Mouse (Mus musculus): Measurements from ENCODE around the gene Gmnn. TPM values are rescaled to one million over a fixed set of nuclear protein-coding genes. Genes with fewer than 3 reads are reported as not detected.
A peak's percentile ranks its signal among the peaks of the same experiment; 100 is the strongest.
"Not testable (repeated sequence)": the region's sequence is repeated elsewhere in the genome, so short reads cannot be mapped to it uniquely, and the experiment has no call there.

The Gmnn gene
- polyA plus RNA-seq, 1 experiment from 2014 or later = 23.2 TPM

GRCm38 (mm10) chr13:24787477-24787876 lies 25.8 kb upstream of the Gmnn start:
- Histone ChIP-seq H3K9ac (no peak overlapping the region), H3K4me3 (no peak overlapping the region), H3K4me2 (no peak overlapping the region), H3K9me3 (no peaks in the 10 kb centered on the region), H3K27me3 (no peaks in the 10 kb centered on the region), H3K36me3 (no peaks in the 10 kb centered on the region), H3K27ac (replicated peaks) (no peak overlapping the region), H3K4me1 (replicated peaks) (no peaks in the 10 kb centered on the region)
- 94% methylated on average over 5 of the region's 5 CpGs for WGBS
- ATAC-seq (ENCODE audit: low FRiP score, low read depth) = no peak

DNA sequence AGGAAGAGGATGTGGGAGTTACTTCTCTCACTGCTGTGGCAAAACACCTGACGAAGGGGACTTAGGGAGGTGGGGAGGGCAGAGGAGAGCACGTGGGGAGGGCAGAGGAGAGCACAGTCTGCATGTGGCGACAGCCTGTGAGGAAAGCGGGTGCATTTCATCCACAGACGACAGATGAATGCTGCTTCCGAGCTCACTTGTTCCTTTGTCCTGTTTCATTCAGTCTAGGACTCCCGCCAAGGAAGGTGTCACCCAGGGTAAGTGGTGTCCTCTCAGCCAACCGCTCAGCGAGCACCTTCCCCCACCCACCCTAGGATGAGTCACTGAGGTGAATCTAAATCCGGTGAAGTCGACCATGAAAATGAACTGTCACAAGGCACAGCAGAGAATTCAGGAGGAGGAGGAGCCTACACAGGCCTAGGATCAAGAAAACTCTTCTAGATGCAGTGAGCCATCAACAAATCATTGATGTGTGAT lies 24.3 kb upstream of the Gmnn start:
- no peaks in the 10 kb centered on the region for H3K9me3 ChIP-seq
- H3K27ac ChIP-seq (replicated peaks) = no peak overlapping the region
- no peak overlapping the region for H3K4me3 ChIP-seq
- H3K27me3 ChIP-seq = no peaks in the 10 kb centered on the region
- 43% methylated on average over 11 of the region's 11 CpGs for WGBS
- peak; percentile 23; the same call in 1 of the 2 replicates for ATAC-seq (ENCODE audit: low FRiP score, low read depth)
- H3K4me2 ChIP-seq = no peak overlapping the region
- H3K9ac ChIP-seq = no peak overlapping the region
- H3K36me3 ChIP-seq = no peaks in the 10 kb centered on the region
- no peaks in the 10 kb centered on the region for H3K4me1 ChIP-seq (replicated peaks)

- Histone ChIP-seq H3K36me3 (no peaks in the 10 kb centered on the region), H3K4me2 (no peak overlapping the region), H3K4me1 (replicated peaks) (no peaks in the 10 kb centered on the region), H3K9me3 (no peaks in the 10 kb centered on the region), H3K9ac (no peak overlapping the region), H3K27ac (replicated peaks) (no peak overlapping the region), H3K4me3 (no peak overlapping the region), H3K27me3 (no peaks in the 10 kb centered on the region)
- WGBS = 56% methylated on average over 5 of the region's 5 CpGs
- ATAC-seq (ENCODE audit: low FRiP score, low read depth) = no peak
Observed at GRCm38 (mm10) chr13:24781916-24782315, 20.2 kb upstream of the Gmnn start.

- Histone ChIP-seq H3K9ac (no peak overlapping the region), H3K4me2 (no peak overlapping the region), H3K4me1 (replicated peaks) (no peaks in the 10 kb centered on the region), H3K9me3 (no peaks in the 10 kb centered on the region), H3K27me3 (no peaks in the 10 kb centered on the region), H3K36me3 (no peaks in the 10 kb centered on the region), H3K4me3 (no peak overlapping the region), H3K27ac (replicated peaks) (no peak overlapping the region)
- WGBS = 92% methylated on average over 8 of the region's 8 CpGs
- no peak for ATAC-seq (ENCODE audit: low FRiP score, low read depth)
Observed at GRCm38 (mm10) chr13:24778706-24779380, 17.1 kb upstream of the Gmnn start.

DNA sequence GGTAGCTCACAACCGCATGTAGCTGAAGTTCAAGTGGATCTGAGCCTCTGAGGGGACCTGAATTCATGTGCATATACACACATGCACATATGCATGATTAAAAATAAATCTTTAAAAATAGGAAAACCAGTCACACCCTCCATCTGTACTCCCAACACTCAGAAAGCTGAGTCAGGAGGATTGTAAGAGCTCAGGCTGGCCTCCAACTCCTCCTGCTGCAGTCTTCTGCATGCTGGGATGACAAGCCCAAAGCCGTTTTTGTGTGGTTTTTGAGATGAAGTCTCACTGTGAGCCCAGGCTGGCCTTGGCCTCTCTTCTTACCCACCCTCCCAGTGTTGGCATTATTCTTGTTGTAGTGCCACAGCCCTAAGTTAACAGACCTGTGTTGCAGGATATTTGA lies 16.3 kb upstream of the Gmnn start:
- 82% methylated on average over 2 of the region's 2 CpGs for WGBS
- H3K4me3 ChIP-seq = no peak overlapping the region
- H3K4me1 ChIP-seq (replicated peaks) = no peaks in the 10 kb centered on the region
- H3K9ac ChIP-seq = no peak overlapping the region
- H3K4me2 ChIP-seq = no peak overlapping the region
- H3K27me3 ChIP-seq = no peaks in the 10 kb centered on the region
- no peak for ATAC-seq (ENCODE audit: low FRiP score, low read depth)
- no peaks in the 10 kb centered on the region for H3K9me3 ChIP-seq
- H3K27ac ChIP-seq (replicated peaks) = no peak overlapping the region
- no peaks in the 10 kb centered on the region for H3K36me3 ChIP-seq

DNA sequence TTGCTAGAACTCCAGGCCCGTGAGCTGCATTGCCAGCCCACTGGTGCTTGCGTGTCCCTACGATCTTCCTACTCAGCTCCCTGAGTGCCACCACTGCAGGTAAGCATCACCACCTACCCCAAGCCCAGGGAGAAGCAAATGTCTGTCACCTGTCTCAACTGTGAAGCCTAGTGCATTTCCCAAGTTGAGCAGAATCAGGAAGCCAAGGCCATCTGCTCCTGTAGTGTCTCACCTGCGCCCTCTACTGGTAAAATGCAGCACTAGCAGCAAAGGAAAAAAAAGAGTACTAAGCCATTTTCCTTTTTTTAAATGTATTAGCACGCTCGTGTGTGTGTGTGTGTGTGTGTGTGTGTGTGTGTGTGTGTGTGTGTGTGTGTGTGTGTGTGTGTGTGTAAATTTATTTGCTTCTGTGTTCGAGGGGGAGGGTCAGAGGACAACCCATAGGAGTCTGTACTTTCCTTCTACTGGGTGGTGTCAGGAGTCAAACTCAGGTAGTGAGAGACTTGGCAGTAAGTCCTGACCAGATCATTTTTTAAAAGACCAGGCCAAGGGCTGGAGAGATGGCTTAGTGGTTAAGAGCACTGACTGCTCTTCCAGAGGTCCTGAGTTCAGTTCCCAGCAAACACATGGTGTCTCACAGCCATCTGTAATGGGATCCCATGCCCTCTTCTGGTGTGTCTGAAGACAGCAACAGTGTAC lies 14.6 kb upstream of the Gmnn start:
- no peaks in the 10 kb centered on the region for H3K36me3 ChIP-seq
- no peaks in the 10 kb centered on the region for H3K4me1 ChIP-seq (replicated peaks)
- H3K9ac ChIP-seq = no peak overlapping the region
- 55% methylated on average over 6 of the region's 7 CpGs for WGBS
- H3K4me2 ChIP-seq = no peak overlapping the region
- no peak overlapping the region for H3K27ac ChIP-seq (replicated peaks)
- no peaks in the 10 kb centered on the region for H3K9me3 ChIP-seq
- H3K4me3 ChIP-seq = no peak overlapping the region
- H3K27me3 ChIP-seq = no peaks in the 10 kb centered on the region
- ATAC-seq (ENCODE audit: low FRiP score, low read depth) = no peak

DNA sequence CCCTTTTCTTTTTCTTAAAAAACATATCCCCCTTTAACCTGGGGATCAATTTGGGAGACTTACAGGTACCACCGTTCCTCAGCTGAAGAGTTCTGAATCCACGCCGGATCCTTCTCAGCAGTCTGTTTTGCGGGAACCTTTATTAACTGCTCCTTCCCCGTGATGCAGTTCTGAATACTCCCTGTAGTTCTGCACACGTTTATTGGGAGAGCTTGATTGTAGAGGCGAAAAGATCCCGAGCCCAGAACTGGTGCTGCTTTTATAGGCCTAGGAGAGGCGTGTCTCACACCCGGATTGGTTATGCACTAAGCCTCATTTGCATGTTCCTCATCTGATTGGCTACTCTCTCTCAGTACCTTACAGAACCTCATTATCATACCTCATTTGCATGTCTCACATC lies 9.8 kb upstream of the Gmnn start:
- WGBS = 93% methylated on average over 10 of the region's 10 CpGs
- not testable (repeated sequence) for H3K9me3 ChIP-seq; ATAC-seq (ENCODE audit: low FRiP score, low read depth); H3K9ac ChIP-seq; H3K4me3 ChIP-seq; H3K36me3 ChIP-seq; H3K4me1 ChIP-seq (replicated peaks); H3K27ac ChIP-seq (replicated peaks); H3K27me3 ChIP-seq; H3K4me2 ChIP-seq

GRCm38 (mm10) chr13:24767809-24768208 lies 6.1 kb upstream of the Gmnn start:
- not testable (repeated sequence) for H3K9me3 ChIP-seq

DNA sequence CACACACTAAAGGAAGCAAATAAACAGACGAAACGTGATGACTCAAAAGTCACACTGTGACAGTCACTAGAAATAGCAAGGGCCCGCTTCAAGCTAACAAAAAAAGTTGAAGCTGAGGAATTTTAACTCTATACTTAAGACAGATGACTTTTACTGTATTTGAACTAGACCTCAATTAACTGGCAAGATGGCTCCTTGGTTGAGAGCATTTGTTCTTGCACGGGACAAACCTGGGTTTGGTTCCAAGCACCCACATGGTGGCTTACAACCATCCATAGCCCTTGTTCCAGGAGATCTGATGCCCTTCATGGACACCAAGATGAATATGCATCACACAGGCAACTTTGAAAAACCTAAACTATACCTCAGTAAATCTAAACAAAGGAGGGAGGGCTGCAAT lies 531 bp upstream of the Gmnn start:
- H3K9ac ChIP-seq = peak overlapping the region; percentile 37

More at GRCm38 (mm10) chr13:24767809-24768208, 6.1 kb upstream of the Gmnn start:
- H3K4me2 ChIP-seq; H3K4me1 ChIP-seq (replicated peaks); H3K36me3 ChIP-seq; H3K9ac ChIP-seq; H3K27ac ChIP-seq (replicated peaks); H3K4me3 ChIP-seq; H3K27me3 ChIP-seq; ATAC-seq (ENCODE audit: low FRiP score, low read depth): not testable (repeated sequence)
- 74% methylated on average over 4 of the region's 4 CpGs for WGBS

GRCm38 (mm10) chr13:24761083-24761402 lies 680 bp downstream of the Gmnn start:
- Histone ChIP-seq H3K9me3 (no peaks in the 10 kb centered on the region), H3K36me3 (no peaks in the 10 kb centered on the region), H3K27ac (replicated peaks) (no peak overlapping the region), H3K4me1 (replicated peaks) (peaks cover 5% of the 10 kb centered on the region; the same call in 1 of the 2 replicates), H3K4me2 (peak overlapping the region; percentile 69), H3K27me3 (no peaks in the 10 kb centered on the region), H3K9ac (peak overlapping the region; percentile 37), H3K4me3 (peak overlapping the region; percentile 64)
- ATAC-seq (ENCODE audit: low FRiP score, low read depth) = no peak
- 5% methylated on average over 10 of the region's 10 CpGs for WGBS

More for the DNA sequence above, 531 bp upstream of the Gmnn start:
- Histone ChIP-seq H3K27me3 (no peaks in the 10 kb centered on the region), H3K36me3 (no peaks in the 10 kb centered on the region), H3K4me3 (peak overlapping the region; percentile 64), H3K4me2 (peak overlapping the region; percentile 69), H3K9me3 (no peaks in the 10 kb centered on the region), H3K4me1 (replicated peaks) (peaks cover 5% of the 10 kb centered on the region; the same call in 1 of the 2 replicates), H3K27ac (replicated peaks) (no peak overlapping the region)
- WGBS = 42% methylated on average over 4 of the region's 4 CpGs
- ATAC-seq (ENCODE audit: low FRiP score, low read depth) = no peak

DNA sequence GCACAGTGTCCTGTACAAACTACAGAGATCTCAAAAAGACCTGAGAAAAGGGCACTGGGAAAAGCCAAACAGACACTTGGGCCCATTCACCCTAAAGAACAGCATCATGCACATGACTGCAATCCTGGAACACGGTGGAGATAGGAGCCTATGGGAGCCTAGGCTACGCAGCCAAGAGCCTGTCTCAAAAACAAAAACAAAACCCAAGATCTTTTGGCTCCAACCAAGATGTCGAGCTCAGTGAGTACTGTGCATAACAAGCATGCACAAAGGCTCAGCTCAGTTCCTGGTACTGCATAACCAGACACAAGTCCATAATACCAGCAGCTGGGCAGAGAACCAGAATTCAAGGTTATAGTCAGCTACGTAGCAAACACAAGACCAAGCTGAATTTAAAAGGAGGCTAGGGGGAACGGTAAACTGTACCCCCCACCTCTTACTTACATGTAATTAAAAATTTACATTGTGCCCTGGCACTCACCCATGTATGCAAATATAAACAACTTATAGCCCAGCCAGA lies 1.3 kb downstream of the Gmnn start:
- ATAC-seq (ENCODE audit: low FRiP score, low read depth) = no peak
- no peaks in the 10 kb centered on the region for H3K9me3 ChIP-seq
- H3K27me3 ChIP-seq = no peaks in the 10 kb centered on the region
- 61% methylated on average over 5 of the region's 5 CpGs for WGBS
- H3K36me3 ChIP-seq = no peaks in the 10 kb centered on the region
- no peak overlapping the region for H3K27ac ChIP-seq (replicated peaks)
- H3K9ac ChIP-seq = no peak overlapping the region
- peak overlapping the region; percentile 69 for H3K4me2 ChIP-seq
- peaks cover 5% of the 10 kb centered on the region; the same call in 1 of the 2 replicates for H3K4me1 ChIP-seq (replicated peaks)
- H3K4me3 ChIP-seq = peak overlapping the region; percentile 64

- H3K9ac ChIP-seq = no peak overlapping the region
- no peak for ATAC-seq (ENCODE audit: low FRiP score, low read depth)
- 92% methylated on average over 10 of the region's 10 CpGs for WGBS
Observed at GRCm38 (mm10) chr13:24759451-24759850, 2.3 kb downstream of the Gmnn start.

More at GRCm38 (mm10) chr13:24759451-24759850, 2.3 kb downstream of the Gmnn start:
- no peaks in the 10 kb centered on the region for H3K27me3 ChIP-seq
- no peak overlapping the region for H3K27ac ChIP-seq (replicated peaks)
- no peaks in the 10 kb centered on the region for H3K36me3 ChIP-seq
- H3K9me3 ChIP-seq = no peaks in the 10 kb centered on the region
- H3K4me2 ChIP-seq = no peak overlapping the region
- peaks cover 5% of the 10 kb centered on the region; the same call in 1 of the 2 replicates for H3K4me1 ChIP-seq (replicated peaks)
- no peak overlapping the region for H3K4me3 ChIP-seq

Measured in hindbrain, embryonic 15.5 days (tissue).